Mouse (Mus musculus) spleen, postnatal 4 days (tissue): ENCODE results near the gene Olfr1259.

Experiments
- DNase-seq, 2 experiments: peaks; one replicate each; pipeline ENCODE4 v3.0.0; 2022; ENCODE audit warnings: low spot score in 2 of 2

Gene Olfr1259

GRCm38 (mm10) chr2:89948564-89948963, at the start of gene Olfr1259:
Gene Olfr1259, minus strand, starts transcription at chr2:89948664.
- no peak for DNase-seq

GRCm38 (mm10) chr2:89990921-89991320, 42.5 kb upstream of the Olfr1259 start, which contains the start of gene Olfr1261:
Gene Olfr1261, plus strand, starts transcription at chr2:89991221.
- no peak for DNase-seq

- no peak for DNase-seq
These were observed 29.2 kb upstream of the Olfr1259 start for GRCm38 (mm10) chr2:89977709-89978108.

GRCm38 (mm10) chr2:89974184-89974583, 25.7 kb upstream of the Olfr1259 start, which contains the start of gene Olfr1260:
Gene Olfr1260, plus strand, starts transcription at chr2:89974340.
- DNase-seq, result no peak

- DNase-seq, result no peak
These were observed 21.5 kb downstream of the Olfr1259 start, which contains the start of gene Olfr1258 for GRCm38 (mm10) chr2:89927009-89927408. Gene Olfr1258, plus strand, starts transcription at chr2:89927309.

- peak in 1 of 2 experiments; percentile 52 for DNase-seq
These were observed 35.8 kb downstream of the Olfr1259 start for GRCm38 (mm10) chr2:89912616-89913015.
